Mouse (Mus musculus): ENCODE results near the gene Sec24b. TPM values are rescaled to one million over a fixed set of nuclear protein-coding genes. Genes with fewer than 3 reads are reported as not detected.
A peak's percentile ranks its signal among the peaks of the same experiment; 100 is the strongest.

The Sec24b gene
- polyA plus RNA-seq, 2 experiments: 41.5 to 84.0 TPM

DNA sequence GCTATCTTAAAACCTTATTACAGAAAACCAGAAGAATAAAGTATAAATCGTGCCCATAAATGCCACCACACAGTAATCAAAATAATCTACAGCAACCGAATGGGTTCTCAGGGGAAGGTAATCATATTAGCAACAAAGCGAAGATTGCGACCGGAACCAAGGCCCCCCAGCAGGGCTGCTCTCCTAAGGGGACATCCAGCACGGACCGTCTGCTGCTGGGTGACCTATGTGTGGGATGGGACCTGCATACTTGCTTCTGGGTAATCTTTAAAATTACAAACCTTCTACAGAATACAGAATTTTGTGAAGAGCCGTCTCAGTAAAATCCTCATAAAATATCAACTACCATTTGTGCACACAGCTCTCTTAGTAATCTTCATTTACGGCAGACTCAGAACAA, 82.6 kb downstream of the Sec24b start:
- H3K4me1 ChIP-seq (ENCODE audit: control insufficient read depth, insufficient read depth, low read length): no peaks in the 10 kb centered on the region
- WGBS: 73% methylated on average over 9 of the region's 9 CpGs
- no peak overlapping the region for H3K4me3 ChIP-seq (replicated peaks; ENCODE audit: low read length)

DNA sequence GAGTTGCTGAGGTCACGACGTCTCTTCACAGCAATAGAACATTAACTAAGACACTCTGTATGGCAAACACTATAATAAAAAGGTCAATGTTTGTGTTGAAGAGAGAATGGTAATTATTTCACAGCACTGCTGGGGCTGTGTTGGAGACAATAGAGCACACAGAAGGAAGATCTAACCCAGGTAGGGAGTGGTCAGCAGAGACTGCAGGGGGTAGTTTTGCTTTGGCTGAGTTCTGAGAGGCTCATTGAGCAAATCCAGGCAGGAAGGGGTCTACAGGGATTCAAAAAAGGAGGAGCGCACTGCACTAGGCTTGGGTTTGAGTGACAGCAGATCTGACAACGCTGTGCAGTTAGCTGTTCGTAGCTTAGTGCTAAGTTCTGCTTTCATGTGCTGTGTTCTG, 85.0 kb downstream of the Sec24b start:
- WGBS: 88% methylated on average over 5 of the region's 5 CpGs
- TF ChIP-seq POLR2A (IDR thresholded peaks at IDR 0.05; ENCODE audit: borderline replicate concordance, extremely low read depth, insufficient read depth, insufficient read length): no peak
- H3K9ac ChIP-seq (ENCODE audit: low read depth, low read length, severe bottlenecking): no peak overlapping the region

More for the DNA sequence above, 82.6 kb downstream of the Sec24b start:
- H3K27ac ChIP-seq (replicated peaks; ENCODE audit: low read depth, low read length): no peak overlapping the region
- H3K4me2 ChIP-seq (replicated peaks; ENCODE audit: low read depth, low read length, severe bottlenecking): no peak overlapping the region
- H3K9ac ChIP-seq (ENCODE audit: low read depth, low read length, severe bottlenecking): no peak overlapping the region
- H3K9me3 ChIP-seq (ENCODE audit: control insufficient read depth, low read length): no peaks in the 10 kb centered on the region
- ATAC-seq (ENCODE audit: low FRiP score, low read depth) (no peak), DNase-seq (ENCODE audit: low spot score) (no peak)
- TF ChIP-seq POLR2A (IDR thresholded peaks at IDR 0.05; ENCODE audit: borderline replicate concordance, extremely low read depth, insufficient read depth, insufficient read length): no peak
- H3K36me3 ChIP-seq (ENCODE audit: control insufficient read depth, insufficient read depth, low read length): peaks cover 23% of the 10 kb centered on the region
- H3K27me3 ChIP-seq (ENCODE audit: control insufficient read depth, insufficient read depth, low read length): no peaks in the 10 kb centered on the region

DNA sequence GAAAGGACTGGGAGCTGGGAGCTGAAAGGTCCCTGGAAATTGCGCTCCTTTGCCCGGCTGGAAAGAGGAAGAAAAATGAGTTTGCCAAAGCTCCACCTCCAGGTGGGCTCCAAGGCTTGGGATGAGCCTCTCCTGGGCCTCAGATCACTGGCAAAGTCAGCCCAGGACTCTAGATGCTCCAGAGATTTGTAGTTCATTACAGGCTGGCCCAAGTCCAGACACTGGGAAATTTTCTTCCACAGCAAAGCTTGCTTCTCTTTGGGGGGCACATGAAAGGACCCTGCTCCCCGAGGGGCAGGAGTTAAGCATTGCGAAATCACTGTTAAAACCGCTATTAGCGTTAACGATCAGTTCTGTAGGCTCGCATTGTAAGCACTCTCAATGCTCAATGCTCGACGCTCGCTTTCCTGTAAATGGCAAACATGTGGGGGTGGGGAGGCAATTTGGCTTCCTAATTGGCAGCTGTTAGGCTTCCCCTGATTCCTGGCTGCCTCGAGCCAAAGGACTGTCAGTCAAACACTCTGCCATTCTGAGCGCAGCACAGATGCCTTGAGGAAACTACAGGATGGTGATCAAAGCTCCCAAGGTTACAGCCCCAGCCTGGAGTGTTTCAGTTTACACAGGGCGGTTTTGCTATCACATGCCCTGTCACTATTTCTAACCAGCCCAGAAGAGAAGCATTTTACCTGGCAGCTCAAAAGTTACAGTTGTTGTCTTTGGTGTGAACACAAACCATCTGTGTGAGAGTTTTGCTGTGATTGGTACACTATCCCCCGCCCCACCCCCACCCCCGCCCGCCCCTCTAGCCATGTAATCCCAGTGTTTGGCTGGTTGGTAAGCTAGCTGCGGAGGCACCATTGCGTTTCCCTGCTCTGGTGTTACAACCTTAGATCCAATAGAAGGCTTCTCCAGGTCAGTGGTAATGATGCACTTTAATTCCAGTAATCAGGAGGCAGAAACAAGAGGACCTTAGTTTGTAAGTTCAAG, 90.5 kb downstream of the Sec24b start:
- H3K4me1 ChIP-seq (ENCODE audit: control insufficient read depth, insufficient read depth, low read length): peaks cover 10% of the 10 kb centered on the region
- H3K36me3 ChIP-seq (ENCODE audit: control insufficient read depth, insufficient read depth, low read length): no peaks in the 10 kb centered on the region
- peak; percentile 71 for DNase-seq (ENCODE audit: low spot score)
- H3K9ac ChIP-seq (ENCODE audit: low read depth, low read length, severe bottlenecking): peak overlapping the region; percentile 66
- H3K27me3 ChIP-seq (ENCODE audit: control insufficient read depth, insufficient read depth, low read length): 0 out of 2 replicates have a peak, but pooled peaks cover 8% of the 10 kb centered on the region
- H3K4me2 ChIP-seq (replicated peaks; ENCODE audit: low read depth, low read length, severe bottlenecking): peak overlapping the region; percentile 99
- peak; percentile 35; the same call in 1 of the 2 replicates for ATAC-seq (ENCODE audit: low FRiP score, low read depth)
- H3K4me3 ChIP-seq (replicated peaks; ENCODE audit: low read length): peak overlapping the region; percentile 59
- no peak for TF ChIP-seq POLR2A (IDR thresholded peaks at IDR 0.05; ENCODE audit: borderline replicate concordance, extremely low read depth, insufficient read depth, insufficient read length)
- H3K9me3 ChIP-seq (ENCODE audit: control insufficient read depth, low read length): no peaks in the 10 kb centered on the region
- WGBS: 5% methylated on average over 19 of the region's 19 CpGs
- H3K27ac ChIP-seq (replicated peaks; ENCODE audit: low read depth, low read length): no peak overlapping the region

More for the DNA sequence above, 85.0 kb downstream of the Sec24b start:
- Histone ChIP-seq H3K27me3 (ENCODE audit: control insufficient read depth, insufficient read depth, low read length) (0 out of 2 replicates have a peak, but pooled peaks cover 3% of the 10 kb centered on the region), H3K9me3 (ENCODE audit: control insufficient read depth, low read length) (no peaks in the 10 kb centered on the region), H3K4me2 (replicated peaks; ENCODE audit: low read depth, low read length, severe bottlenecking) (no peak overlapping the region), H3K27ac (replicated peaks; ENCODE audit: low read depth, low read length) (no peak overlapping the region), H3K4me3 (replicated peaks; ENCODE audit: low read length) (no peak overlapping the region), H3K36me3 (ENCODE audit: control insufficient read depth, insufficient read depth, low read length) (peaks cover 3% of the 10 kb centered on the region; the same call in 1 of the 2 replicates), H3K4me1 (ENCODE audit: control insufficient read depth, insufficient read depth, low read length) (no peaks in the 10 kb centered on the region)
- DNase-seq (ENCODE audit: low spot score): no peak
- ATAC-seq (ENCODE audit: low FRiP score, low read depth): no peak

DNA sequence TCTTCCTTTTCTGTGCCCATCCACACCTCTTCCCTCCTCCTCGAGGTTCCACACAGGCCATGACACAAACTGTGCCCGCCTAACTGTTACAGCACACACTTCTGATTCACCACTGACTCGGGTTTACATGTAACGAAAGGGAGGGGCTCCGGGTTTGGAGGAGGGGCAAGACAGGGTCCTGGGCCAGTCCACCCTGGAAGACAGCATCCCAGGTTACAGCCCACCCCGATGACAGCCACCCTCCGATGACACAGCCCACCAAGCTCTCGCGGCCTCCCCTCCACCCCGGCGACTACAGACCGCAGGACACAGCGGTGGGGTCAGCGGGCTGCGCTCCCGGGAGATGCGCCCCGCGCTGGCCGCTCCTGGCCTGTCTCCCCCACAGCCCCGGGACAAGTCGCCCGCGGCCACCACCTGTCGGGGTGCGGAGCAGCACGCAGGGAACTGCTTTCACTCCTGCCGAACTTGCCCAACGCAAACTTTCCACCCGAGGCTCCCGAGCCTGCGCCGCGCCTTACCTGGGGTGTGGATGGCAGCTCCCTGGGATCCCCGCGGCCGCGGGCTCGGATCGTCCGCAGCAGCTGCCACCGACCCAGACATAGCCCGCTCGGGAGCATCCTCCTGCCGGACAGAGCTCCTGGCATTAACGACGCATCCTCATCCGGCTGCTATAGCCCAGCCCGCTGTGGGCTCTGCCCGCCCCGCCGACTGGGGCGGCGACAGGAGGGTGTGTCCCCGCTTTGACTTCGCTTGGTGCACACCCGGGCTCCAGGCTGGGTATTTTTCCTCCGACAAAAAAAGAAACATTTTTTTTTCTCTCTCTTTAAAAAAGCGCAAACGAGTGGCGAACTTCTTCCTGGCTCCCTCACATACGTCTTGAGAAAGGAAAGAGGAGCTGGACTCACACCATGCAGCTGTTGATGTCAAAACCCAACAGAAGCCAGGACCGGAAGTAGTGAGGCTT, 91.6 kb downstream of the Sec24b start, which contains the start of gene Mcub:
Gene Mcub (minus strand): TSS at position 775 of the 964 bp plus-strand sequence.
- under 1% methylated on average over 57 of the region's 63 CpGs for WGBS
- DNase-seq (ENCODE audit: low spot score) (peak; percentile 42), ATAC-seq (ENCODE audit: low FRiP score, low read depth) (peak; percentile 45)
- Histone ChIP-seq H3K4me1 (ENCODE audit: control insufficient read depth, insufficient read depth, low read length) (peaks cover 10% of the 10 kb centered on the region), H3K9ac (ENCODE audit: low read depth, low read length, severe bottlenecking) (peak within 1 kb of the TSS; percentile 66), H3K27me3 (ENCODE audit: control insufficient read depth, insufficient read depth, low read length) (0 out of 2 replicates have a peak, but pooled peaks cover 8% of the 10 kb centered on the region), H3K9me3 (ENCODE audit: control insufficient read depth, low read length) (no peaks in the 10 kb centered on the region), H3K4me2 (replicated peaks; ENCODE audit: low read depth, low read length, severe bottlenecking) (peak within 1 kb of the TSS; percentile 99), H3K4me3 (replicated peaks; ENCODE audit: low read length) (peak within 1 kb of the TSS; percentile 59), H3K27ac (replicated peaks; ENCODE audit: low read depth, low read length) (no peak within 1 kb of the TSS), H3K36me3 (ENCODE audit: control insufficient read depth, insufficient read depth, low read length) (no peaks in the 10 kb centered on the region)
- no peak for TF ChIP-seq POLR2A (IDR thresholded peaks at IDR 0.05; ENCODE audit: borderline replicate concordance, extremely low read depth, insufficient read depth, insufficient read length)
